Mouse (Mus musculus): ENCODE results near the gene Megf11.
A peak's percentile ranks its signal among the peaks of the same experiment; 100 is the strongest.

Gene Megf11

DNA sequence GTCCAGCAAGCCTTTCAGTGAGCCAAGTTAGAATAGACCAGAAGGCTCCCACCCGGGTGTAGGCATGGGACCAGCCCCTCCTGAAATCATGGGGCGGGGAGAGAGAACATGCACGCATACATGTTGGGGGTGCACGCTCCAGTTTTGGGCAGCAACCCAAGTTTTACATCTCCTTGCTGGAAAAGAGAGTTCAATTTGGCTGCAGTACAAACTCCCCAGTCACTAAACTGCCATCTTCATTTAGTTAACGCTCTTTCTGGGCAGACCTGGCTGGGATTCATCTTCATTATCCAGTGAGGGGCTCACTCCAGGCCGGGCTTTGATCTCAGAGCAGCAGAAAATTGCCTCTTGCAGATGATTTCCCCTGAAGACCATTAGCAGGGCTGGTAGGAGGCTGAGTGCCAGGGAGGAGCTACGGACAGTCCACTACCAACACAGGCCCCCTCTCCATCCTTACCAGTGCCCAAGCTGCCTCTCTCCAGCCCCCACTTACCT, 218.8 kb downstream of the Megf11 start:
- DNase-seq (ENCODE audit: low read depth, low spot score), result no peak

DNA sequence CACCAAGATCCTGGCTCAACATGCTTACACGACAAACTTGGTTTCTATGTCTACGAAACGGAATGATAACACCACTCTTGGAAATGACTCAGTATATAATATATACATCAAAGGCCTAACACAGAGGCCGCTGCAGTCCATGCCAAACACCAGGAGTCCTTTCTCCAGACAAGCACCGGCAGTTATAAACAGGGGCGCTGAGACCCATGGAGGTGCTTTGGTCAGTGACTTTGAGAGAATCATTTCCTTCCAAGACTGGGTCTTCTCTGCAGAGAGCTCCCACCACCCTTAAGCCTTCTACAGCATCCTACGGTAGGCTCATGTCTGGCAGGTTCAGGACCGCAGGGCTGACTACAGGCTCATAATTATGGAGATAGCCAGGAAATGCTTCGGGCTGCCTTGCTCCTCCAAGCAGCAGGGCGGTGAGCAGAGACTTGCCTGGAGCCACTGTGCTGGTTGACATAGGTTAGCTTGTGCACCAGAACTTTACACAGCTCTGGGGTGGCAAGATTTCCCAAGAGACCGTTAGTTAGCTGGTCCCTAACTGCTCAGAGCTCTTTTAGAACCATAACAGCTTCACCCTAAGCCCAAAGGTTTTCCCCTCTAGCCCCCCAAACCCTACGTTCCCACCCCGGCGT, 219.8 kb downstream of the Megf11 start:
- no peak for DNase-seq (ENCODE audit: low read depth, low spot score)

DNA sequence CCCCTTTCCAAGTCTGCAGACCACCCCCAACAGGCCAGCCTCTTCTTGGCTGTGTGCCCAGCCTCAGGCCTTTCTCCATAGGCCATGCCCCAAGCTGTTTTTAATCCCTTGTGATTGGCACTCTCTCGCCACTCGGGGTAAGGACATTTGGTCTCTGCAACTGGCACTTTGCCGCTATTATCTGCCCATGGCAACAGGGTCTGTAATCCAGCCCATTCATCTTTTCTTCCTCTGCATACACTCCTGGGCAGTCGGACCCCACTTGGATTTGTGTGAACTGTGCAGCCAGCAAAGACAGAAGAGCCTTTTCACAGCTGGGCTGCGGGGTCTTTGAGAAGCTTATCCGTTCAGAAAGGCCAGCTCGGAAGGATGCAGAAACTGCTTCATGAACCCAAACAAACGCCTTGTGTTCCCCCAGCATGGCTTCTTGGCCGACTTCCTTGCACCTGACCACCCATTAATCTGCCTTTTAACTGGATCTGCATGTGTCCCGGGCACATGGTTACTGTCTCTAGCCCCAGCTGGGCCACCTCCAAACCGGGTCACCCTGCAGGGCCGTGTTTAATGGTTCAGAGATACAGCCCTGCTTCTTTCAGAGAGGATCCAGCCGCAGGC, 220.4 kb downstream of the Megf11 start:
- no peak for DNase-seq (ENCODE audit: low read depth, low spot score)

DNA sequence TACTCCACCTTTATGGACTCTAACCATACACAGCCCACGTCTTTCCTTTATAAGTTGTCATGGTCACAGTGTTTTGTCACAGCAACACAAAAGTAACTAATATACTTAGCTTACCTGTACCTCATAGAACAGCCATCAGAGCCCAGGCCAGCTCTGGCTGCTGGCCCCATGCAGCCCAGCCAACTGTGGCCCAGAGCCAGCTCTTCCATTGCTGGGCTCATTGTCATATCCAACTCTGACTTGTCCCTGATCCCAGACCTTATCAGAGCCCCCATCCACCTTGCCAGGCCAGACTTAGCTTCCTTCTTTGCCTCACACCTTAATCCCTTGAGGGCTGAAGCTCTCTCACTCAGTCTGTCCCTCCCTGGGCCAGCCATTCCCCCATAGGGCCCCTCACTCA, 221.6 kb downstream of the Megf11 start:
- no peak for DNase-seq (ENCODE audit: low read depth, low spot score)

DNA sequence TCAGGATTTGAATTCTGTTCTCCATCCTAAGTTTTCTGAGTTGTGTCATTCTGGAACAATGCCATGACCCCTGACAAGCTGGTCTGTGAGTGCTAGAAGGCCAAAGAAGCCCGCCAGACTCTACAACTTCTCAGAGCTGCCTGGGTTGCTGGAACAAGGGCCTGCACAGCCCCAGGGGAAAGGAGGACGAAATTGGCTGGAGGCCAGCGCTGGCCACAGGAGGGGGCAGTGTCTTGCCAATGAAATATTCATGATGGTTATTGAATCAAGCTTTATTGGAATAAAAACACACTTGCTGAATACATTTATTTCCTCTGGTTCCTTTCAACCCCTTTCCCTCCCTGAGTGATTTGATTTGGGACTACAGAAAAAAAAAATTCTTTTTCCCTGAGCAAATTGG, 224.1 kb downstream of the Megf11 start:
- peak; percentile 16 for DNase-seq (ENCODE audit: low read depth, low spot score)

DNA sequence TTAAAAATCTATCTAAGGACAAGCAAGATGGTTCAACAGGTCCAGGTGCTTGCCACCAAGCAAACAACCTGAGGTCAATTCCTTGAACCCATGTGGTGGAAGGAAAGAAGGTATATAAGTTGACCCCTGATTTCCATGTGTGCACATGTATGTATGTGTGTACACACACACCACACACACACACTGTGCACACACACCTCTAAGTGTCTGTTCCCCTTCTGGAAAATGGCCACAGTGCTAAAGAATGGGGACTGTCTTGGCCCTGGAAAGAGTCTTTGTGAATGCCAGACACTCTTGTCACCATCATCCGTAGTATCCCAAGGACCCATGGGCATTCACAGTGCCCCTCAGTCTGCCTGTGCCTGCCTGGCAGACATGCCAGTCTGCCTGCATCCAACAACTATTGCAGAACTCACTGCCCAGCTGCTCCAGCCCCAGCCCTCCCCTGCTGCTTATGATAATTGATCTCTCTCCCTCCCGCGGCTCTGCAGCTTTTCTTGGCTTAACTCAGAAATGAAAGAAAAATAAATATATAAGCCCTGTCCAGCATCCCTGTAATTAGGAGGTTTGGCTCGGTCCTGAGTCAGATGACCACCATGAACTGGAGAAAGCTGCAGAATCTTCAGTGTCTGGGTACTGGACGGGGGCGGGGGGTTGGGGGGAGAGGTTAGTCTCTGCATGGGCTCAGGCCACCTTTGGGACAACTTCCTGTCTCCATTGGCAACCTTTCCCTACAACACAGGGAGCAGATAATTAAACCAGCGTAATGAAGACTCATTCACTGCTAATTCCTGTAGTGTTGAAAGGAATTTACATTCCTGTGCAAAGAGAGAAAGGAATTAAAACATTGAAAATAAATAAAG, 226.9 kb downstream of the Megf11 start:
- DNase-seq (ENCODE audit: low read depth, low spot score), result no peak

DNA sequence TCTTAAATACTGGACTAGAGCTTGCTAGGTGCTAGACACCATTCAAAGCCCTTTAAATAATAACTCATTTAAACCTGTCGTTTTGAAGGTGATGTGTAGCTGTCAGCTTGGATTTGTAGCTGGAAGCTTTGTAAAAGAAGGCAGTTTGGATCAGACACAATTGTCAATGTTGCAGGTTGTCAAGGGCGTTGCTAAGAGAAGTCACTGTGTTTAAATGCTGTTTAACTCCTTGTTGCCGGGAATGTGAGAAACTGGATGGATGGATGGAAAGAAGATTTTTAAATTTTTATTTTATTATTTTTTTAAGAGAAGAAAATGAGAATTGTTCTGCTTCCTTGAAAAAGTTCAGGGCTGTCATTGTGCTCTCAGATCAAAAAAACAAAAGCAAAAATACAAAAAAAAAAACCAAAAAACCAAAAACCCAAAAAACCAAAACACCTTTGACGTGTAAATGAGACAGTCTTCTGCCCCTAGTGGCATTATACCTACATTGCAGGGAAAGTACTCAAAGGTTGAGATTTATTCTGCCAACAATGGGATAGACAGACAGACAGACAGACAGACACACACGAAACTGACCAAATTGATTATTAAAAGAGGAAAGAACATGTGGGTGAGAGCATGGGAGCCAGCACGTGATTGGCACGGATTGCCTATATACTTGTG, 227.7 kb downstream of the Megf11 start:
- DNase-seq (ENCODE audit: low read depth, low spot score), result no peak

DNA sequence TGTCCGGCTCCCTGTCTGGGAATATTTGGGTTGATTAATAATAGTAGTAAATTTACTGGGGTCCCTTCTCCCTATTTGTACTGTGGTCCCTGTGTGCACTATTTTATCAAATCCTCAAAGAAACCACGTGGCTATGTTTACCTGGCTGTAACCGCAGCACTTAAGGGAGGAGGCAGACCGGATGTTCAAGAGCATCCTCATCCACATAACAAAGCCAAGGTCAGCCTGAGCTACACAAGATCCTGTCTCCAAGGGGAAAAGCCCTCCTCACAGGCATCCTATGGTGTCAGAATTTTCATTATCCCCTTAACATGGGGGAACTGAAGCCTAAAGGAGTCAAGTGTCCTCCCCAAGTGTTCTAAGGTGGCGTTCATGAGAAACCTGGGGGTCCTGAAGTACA, 232.0 kb downstream of the Megf11 start:
- DNase-seq (ENCODE audit: low read depth, low spot score), result no peak

DNA sequence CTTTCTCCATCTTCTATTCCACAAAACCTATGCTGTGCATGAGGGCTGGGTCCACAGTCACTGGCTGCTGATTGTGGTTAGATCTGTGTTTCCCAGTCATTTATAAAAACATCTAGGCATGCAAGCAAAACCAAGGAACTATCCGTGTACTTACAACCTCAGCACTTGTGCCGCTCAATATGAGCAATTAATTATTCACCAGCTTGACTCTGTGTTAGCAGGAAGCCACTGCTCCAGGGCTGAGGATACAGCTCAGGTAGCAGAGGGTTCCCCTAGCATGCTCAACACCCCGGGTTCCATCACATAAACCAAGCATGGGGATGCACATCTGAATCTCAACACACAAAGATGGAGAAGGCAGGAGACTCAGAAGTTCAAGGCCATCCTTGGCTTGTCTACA, 233.0 kb downstream of the Megf11 start:
- DNase-seq (ENCODE audit: low read depth, low spot score), result no peak

DNA sequence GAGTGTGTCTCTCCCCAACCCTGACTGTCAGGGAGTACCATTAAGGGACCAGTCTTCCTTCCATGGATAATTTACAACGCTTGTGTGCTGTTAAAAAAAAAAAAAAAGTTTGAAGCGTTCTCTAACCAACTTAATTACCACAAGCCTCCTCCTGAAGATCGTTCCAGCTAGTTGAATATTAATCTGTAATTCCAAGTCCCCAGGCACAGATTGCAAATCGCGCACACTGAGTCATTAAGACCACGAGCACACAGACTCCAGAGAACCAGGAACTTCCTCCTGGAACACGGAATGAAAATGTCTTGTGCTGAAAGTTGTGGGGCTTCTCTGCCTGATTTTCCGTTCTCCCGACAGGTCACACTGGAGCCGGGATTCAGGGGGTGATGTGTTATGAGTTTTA, 234.0 kb downstream of the Megf11 start:
- no peak for DNase-seq (ENCODE audit: low read depth, low spot score)

DNA sequence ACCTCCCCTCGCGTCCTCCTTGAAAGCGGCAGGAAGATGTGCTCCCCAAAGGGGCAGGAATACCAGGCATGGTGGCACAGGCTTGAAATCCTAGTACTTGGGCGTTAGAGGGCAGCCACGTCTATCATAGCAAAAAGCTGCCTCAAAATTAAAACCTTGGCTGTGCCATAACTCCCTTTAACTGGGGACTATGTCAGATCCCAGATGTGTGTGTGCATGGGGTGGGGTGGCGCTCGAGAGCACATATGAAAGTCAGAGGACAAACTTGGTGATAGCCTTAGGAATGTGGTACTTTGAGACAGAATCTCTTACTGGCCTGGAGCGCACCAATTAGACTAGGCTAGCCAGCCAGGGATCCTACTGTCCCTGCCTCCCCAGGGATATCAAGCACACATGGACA, 235.2 kb downstream of the Megf11 start:
- DNase-seq (ENCODE audit: low read depth, low spot score), result no peak

DNA sequence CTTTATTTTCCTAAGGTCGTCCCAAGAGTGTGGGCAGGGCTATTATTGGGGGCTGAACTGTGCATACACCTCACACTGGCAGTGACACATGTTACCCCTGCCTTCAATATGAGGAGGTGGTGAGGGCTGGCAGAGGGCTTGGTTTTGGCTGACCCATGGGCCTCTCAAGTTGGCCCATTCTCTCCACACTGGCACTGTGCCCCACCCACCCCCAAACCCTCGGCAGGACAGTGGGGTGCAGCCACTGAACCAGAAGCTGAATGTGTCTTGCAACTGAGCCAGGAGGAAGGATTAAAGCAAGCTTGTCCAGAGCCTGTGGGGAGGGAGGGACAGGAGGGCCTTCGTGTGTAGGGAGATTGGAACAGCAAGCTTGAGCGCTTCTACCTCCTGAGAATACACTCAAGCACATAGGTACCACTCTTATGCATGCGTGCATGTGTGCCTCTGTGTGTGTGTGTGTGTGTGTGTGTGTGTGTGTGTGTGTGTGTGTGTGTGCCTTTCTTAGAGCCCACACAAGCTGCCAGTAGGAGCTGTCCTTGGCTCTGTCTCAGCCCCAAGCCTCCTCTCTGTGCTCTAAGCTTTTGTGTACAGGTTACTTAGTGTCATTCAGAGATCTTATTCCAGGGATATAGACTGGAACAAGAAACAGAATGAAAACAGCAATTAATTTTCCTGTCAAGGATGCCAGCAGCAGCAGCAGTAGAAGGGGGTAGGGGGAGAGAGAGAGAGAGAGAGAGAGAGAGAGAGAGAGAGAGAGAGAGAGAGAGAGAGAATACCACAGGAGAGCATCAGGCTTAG, 236.3 kb downstream of the Megf11 start:
- DNase-seq (ENCODE audit: low read depth, low spot score), result no peak

DNA sequence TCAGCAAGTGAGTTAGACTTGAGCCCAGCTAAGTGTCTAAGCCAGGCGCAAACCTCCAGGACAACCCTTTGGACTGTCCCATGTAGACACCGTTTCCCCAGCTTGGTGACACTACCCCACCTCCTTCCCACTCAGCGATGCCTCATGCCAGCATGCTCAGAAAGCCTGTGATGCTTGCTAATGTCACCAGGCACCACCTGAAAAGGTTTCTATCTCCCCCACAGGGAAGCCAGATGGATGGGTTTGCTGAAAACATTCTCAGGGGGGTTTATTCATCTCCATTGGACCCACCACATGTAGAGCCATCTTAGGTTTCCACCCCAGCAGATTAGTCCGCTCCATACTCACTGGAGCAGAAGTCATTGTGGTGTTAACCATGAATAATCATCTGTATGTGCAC, 237.9 kb downstream of the Megf11 start:
- no peak for DNase-seq (ENCODE audit: low read depth, low spot score)

DNA sequence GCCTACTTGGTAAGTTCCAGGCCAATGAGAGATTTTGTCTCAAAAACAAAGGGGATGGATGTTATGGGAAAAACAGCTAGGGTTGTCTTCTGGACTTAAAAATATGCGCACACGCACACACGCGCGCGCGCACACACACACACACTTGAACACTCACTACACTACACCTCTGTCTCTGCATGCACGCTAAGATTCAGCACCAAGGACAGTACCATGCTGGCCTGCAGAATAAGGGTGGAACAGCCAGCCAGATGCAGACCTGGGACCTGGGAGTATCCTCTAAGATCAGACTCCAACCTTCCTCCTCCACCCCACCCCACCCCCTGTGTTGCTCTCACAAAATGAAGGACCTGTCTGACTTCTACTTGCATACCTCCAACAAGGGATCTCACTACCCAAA, 239.1 kb downstream of the Megf11 start:
- no peak for DNase-seq (ENCODE audit: low read depth, low spot score)

DNA sequence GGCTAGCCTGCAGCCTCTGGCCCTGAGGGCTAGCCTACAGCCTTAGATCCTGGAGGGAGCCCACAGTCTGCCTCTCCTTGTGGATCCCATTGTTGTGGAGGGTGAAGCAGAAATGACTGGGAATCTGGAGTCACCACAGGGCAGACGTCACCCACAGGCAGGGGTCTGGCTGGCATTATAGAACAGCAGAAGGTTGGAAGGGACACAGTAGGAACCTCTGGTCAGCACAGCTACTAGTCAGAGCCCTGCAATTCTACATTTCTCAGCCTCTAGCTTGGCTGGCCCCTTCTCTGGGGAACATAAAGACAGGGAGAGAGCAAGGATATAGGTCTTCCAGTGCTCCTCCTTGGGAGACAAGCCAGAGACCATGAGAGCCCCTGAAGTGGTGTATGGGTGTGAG, 244.4 kb downstream of the Megf11 start:
- no peak for DNase-seq (ENCODE audit: low read depth, low spot score)

DNA sequence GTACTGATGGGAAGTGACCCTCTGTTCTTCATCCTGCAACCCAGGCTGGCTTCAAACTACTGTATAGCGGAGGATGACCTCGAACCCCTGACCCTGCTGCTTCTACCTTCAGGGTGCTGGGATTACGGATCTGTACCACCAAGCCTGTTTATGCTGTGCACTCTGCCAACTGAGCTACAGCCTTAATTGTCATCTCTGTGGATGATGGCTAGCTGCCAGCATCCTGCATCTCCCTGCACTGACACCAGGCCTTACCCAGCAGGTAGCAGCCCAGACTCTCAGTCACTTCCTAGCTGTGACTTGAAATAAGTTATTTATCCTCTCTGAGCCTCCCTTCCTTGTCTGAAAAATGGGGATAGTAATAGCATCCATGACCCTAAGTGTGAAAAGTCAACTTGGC, 247.7 kb downstream of the Megf11 start:
- no peak for DNase-seq (ENCODE audit: low read depth, low spot score)

DNA sequence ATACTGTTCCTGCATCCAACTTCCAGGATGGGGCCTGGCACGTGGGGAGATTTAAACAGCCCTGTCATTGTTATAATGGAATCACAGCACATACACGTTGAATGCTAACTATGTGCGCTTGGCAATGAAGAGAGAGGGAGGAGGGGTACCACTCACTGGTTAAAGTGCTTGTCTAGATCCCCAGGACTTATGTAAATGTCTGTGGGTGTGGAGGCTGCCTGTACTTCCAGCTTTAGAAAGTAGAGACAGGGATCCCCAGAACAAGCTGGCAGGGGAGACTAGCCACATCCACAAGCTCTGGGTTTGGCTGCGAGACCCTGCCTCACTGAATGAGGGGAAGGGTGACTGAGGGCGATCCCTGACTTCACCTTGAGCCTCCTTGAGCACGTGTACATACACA, 250.7 kb downstream of the Megf11 start:
- DNase-seq (ENCODE audit: low read depth, low spot score), result no peak

DNA sequence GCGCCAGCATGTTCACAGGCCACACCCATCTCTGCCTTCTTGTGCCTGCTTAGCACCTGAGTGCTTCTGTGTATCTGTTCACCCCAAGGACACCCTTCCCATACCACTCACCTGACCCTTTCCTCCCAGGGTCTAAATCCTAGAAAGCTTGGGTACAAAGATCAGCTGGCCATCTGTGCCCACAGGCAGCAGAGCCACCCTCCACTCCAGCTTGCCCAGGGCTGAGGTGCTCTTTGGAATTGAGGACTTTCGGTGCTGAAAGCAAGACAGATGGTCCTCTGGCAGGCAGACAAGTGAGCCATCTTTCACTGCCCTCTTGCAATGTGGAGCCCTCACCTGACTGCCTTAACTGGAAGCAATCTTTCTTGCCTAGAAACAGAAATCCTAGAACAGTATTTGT, 251.5 kb downstream of the Megf11 start:
- DNase-seq (ENCODE audit: low read depth, low spot score), result no peak

DNA sequence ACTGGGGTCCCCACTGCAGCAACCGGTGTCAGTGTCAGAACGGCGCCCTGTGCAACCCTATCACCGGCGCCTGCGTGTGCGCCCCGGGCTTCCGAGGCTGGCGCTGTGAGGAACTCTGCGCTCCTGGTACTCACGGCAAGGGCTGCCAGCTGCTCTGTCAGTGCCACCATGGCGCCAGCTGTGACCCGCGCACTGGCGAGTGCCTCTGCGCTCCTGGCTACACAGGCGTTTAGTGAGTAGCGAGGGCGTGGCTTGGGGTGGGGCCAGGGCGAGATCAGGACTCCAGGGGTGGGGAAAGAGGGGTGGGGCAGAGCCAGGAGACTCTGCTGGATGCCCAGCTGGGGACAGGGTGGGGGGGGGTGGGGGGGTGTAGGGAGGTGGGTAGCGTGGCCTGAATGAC, 252.8 kb downstream of the Megf11 start:
- DNase-seq (ENCODE audit: low read depth, low spot score), result peak; percentile 25

DNA sequence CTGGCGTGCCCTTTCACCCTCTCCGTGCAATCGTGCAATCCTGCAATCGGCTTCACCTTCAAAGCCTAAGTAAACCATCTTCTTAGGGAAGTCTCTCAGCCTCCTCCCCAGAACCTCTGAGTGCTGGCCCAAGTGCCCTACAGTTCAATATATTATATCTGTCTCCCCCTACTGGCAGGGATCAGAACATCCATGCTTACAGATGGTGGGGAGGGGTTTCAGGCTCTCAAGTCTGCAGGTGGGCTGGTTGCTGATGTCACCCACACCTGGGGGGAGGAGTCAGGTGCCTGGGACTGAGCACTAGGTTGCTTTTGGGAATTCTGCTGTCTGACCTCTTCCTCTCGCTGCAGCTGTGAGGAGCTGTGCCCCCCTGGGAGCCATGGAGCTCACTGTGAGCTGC, 254.2 kb downstream of the Megf11 start:
- peak; percentile 21 for DNase-seq (ENCODE audit: low read depth, low spot score)

DNA sequence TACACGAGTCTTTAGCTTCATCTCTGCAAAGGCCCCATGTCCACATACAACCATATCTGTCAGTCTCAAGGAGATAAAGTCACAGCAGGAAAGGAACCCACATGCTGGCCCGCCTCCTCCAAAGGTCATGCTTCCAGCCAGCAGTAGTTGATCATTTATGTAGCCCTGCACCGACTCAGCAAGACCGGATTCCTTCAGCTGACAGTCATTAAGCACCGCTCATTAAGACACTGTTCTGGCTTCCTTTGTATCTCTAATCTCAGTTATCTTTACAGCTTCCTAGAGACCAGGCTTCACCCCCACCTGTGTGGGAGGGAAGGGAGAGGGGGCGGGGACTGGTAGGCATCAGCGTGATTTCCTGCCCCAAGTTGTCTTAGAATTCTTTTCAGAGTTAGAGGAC, 258.7 kb downstream of the Megf11 start:
- DNase-seq (ENCODE audit: low read depth, low spot score), result no peak

Data from skeletal muscle tissue, adult 2 months (tissue).